Mouse (Mus musculus) neural tube, embryonic 14.5 days (tissue): ENCODE results near the gene Rabgef1. TPM values are rescaled to one million over a fixed set of nuclear protein-coding genes. Genes with fewer than 3 reads are reported as not detected.

Source experiments
- ATAC-seq: fragments of 200-750 bp; cut with Nextera tagmentation; 2 replicates; pipeline ENCODE4 v1.8.0; 2017; ENCODE audit warnings: low read depth, mild to moderate bottlenecking, moderate TSS enrichment, moderate library complexity
- H3K27ac ChIP-seq: fragments of 300-500 bp; sonication (generic); 2 replicates; pipeline ENCODE4 v1.5.1; 2014; ENCODE audit warnings: low read depth, mild to moderate bottlenecking, control low read depth, low read length, moderate library complexity, mixed read lengths
- H3K27me3 ChIP-seq: fragments of 300-500 bp; sonication (generic); 2 replicates; pipeline ENCODE4 v1.6.1; 2014; ENCODE audit warnings: low read length; ENCODE audit not compliant: control insufficient read depth, insufficient read depth
- H3K36me3 ChIP-seq: fragments of 300-500 bp; sonication (generic); 2 replicates; pipeline ENCODE4 v1.6.1; 2014; ENCODE audit warnings: low read length, mixed read lengths; ENCODE audit not compliant: control insufficient read depth, insufficient read depth
- H3K4me1 ChIP-seq: fragments of 300-500 bp; sonication (generic); 2 replicates; pipeline ENCODE4 v1.6.1; 2014; ENCODE audit warnings: low read length; ENCODE audit not compliant: control insufficient read depth, insufficient read depth
- H3K4me2 ChIP-seq: fragments of 300-500 bp; sonication (generic); 2 replicates; pipeline ENCODE4 v1.6.1; 2014; ENCODE audit warnings: mild to moderate bottlenecking, low read depth, low read length, control low read depth
- H3K4me3 ChIP-seq: fragments of 300-500 bp; sonication (generic); 2 replicates; pipeline ENCODE4 v1.5.1; 2014; ENCODE audit warnings: low read depth, low read length, control low read depth, mixed read lengths
- H3K9ac ChIP-seq: fragments of 300-500 bp; sonication (generic); replicated peaks from 2 replicates; pipeline ENCODE4 v1.6.1; 2014; ENCODE audit warnings: low read depth, mild to moderate bottlenecking, control low read depth, low read length, mixed read lengths
- H3K9me3 ChIP-seq: fragments of 300-500 bp; sonication (generic); 2 replicates; pipeline ENCODE4 v1.6.1; 2016; ENCODE audit warnings: low read length; ENCODE audit not compliant: control insufficient read depth
- WGBS: fragments of 180-500 bp; shearing (Covaris S2); extraction: QIAGEN DNeasy Blood & Tissue Kit; methylation state at CpG from one replicate; pipeline ENCODE4 v1.1.7; 2014; 5-methylcytosine and 5-hydroxymethylcytosine counted together
- polyA plus RNA-seq: library from polyadenylated mRNA; unstranded; fragments of >200 nt; fragmentation: Nextera tagmentation; extraction: Ambion mirVana; gene quantifications from 2 replicates; pipeline ENCODE4 v1.2.1, GENCODE M21; 2014

Gene Rabgef1
- polyA plus RNA-seq, 1 experiment from 2014 or later: 41.1 TPM

GRCm38 (mm10) chr5:130184193-130184856 is 12.7 kb downstream of the Rabgef1 start:
- Histone ChIP-seq H3K4me3 (no peak overlapping the region), H3K27ac (no peak overlapping the region), H3K4me1 (0 out of 2 replicates have a peak, but pooled peaks cover 3% of the 10 kb centered on the region), H3K9me3 (no peaks in the 10 kb centered on the region), H3K4me2 (no peak overlapping the region), H3K9ac (no peak overlapping the region), H3K27me3 (no peaks in the 10 kb centered on the region), H3K36me3 (no peaks in the 10 kb centered on the region)
- 88% methylated on average over 9 of the region's 9 CpGs for WGBS
- ATAC-seq: no peak

- Histone ChIP-seq H3K4me2 (no peak overlapping the region), H3K4me3 (no peak overlapping the region), H3K36me3 (no peaks in the 10 kb centered on the region; the same call in 1 of the 2 replicates), H3K9me3 (no peaks in the 10 kb centered on the region), H3K27me3 (no peaks in the 10 kb centered on the region), H3K4me1 (0 out of 2 replicates have a peak, but pooled peaks cover 3% of the 10 kb centered on the region), H3K9ac (no peak overlapping the region), H3K27ac (no peak overlapping the region)
- ATAC-seq: no peak
- WGBS: 92% methylated on average over 6 of the region's 6 CpGs
Observed at GRCm38 (mm10) chr5:130185312-130185711, 13.7 kb downstream of the Rabgef1 start.

- no peak for ATAC-seq
- Histone ChIP-seq H3K4me2 (no peak overlapping the region), H3K4me3 (no peak overlapping the region), H3K4me1 (0 out of 2 replicates have a peak, but pooled peaks cover 3% of the 10 kb centered on the region), H3K9ac (no peak overlapping the region), H3K36me3 (peaks cover 11% of the 10 kb centered on the region), H3K9me3 (no peaks in the 10 kb centered on the region), H3K27ac (no peak overlapping the region), H3K27me3 (no peaks in the 10 kb centered on the region)
- WGBS: 47% methylated on average over 7 of the region's 7 CpGs
Observed at GRCm38 (mm10) chr5:130187383-130187782, 15.8 kb downstream of the Rabgef1 start.

GRCm38 (mm10) chr5:130190909-130191308 is 19.3 kb downstream of the Rabgef1 start:
- Histone ChIP-seq H3K4me1 (0 out of 2 replicates have a peak, but pooled peaks cover 3% of the 10 kb centered on the region), H3K9me3 (no peaks in the 10 kb centered on the region), H3K36me3 (peaks cover 15% of the 10 kb centered on the region), H3K27ac (no peak overlapping the region), H3K4me2 (no peak overlapping the region), H3K9ac (no peak overlapping the region), H3K27me3 (no peaks in the 10 kb centered on the region), H3K4me3 (no peak overlapping the region)
- no peak for ATAC-seq
- WGBS: 95% methylated on average over 6 of the region's 6 CpGs

DNA sequence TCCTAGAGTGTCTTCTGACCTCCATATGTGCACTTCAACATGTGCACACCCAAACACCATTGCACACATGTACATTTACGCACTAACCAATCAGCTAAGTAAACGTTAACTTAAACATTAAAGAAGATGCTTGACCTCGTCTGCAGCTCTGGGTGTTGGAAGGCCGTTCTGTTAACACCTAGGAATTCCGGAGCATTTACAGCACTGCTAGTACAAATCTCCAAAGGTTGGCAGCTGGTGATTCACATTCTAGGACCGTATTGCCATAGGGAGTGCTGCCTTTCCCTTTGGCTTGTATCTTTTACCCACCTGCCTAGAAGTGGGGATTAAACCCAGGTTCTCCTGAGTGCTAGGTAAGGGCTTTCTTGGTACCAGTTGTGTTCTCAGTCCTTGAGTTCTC is 20.3 kb downstream of the Rabgef1 start:
- Histone ChIP-seq H3K27ac (no peak overlapping the region), H3K27me3 (no peaks in the 10 kb centered on the region), H3K9ac (no peak overlapping the region), H3K4me2 (no peak overlapping the region), H3K4me3 (no peak overlapping the region), H3K4me1 (0 out of 2 replicates have a peak, but pooled peaks cover 3% of the 10 kb centered on the region), H3K9me3 (no peaks in the 10 kb centered on the region), H3K36me3 (peaks cover 15% of the 10 kb centered on the region)
- 89% methylated on average over 6 of the region's 6 CpGs for WGBS
- ATAC-seq: no peak

GRCm38 (mm10) chr5:130192356-130192944 is 20.9 kb downstream of the Rabgef1 start:
- ATAC-seq: no peak
- Histone ChIP-seq H3K4me3 (no peak overlapping the region), H3K27ac (no peak overlapping the region), H3K27me3 (no peaks in the 10 kb centered on the region), H3K4me2 (no peak overlapping the region), H3K36me3 (peaks cover 20% of the 10 kb centered on the region), H3K4me1 (0 out of 2 replicates have a peak, but pooled peaks cover under 1% of the 10 kb centered on the region), H3K9ac (no peak overlapping the region), H3K9me3 (no peaks in the 10 kb centered on the region)
- WGBS: 89% methylated on average over 2 of the region's 2 CpGs

- H3K9me3 ChIP-seq: no peaks in the 10 kb centered on the region
- no peaks in the 10 kb centered on the region for H3K27me3 ChIP-seq
- no peak overlapping the region for H3K4me3 ChIP-seq
- H3K36me3 ChIP-seq: peaks cover 31% of the 10 kb centered on the region
- 86% methylated on average over 3 of the region's 3 CpGs for WGBS
- no peak overlapping the region for H3K9ac ChIP-seq
- no peaks in the 10 kb centered on the region for H3K4me1 ChIP-seq
- H3K4me2 ChIP-seq: no peak overlapping the region
- no peak for ATAC-seq
- no peak overlapping the region for H3K27ac ChIP-seq
Observed at GRCm38 (mm10) chr5:130193760-130194159, 22.2 kb downstream of the Rabgef1 start.

GRCm38 (mm10) chr5:130196307-130196706 is 24.7 kb downstream of the Rabgef1 start:
- no peak overlapping the region for H3K9ac ChIP-seq
- no peak overlapping the region for H3K4me2 ChIP-seq
- no peaks in the 10 kb centered on the region for H3K4me1 ChIP-seq
- H3K4me3 ChIP-seq: no peak overlapping the region
- 58% methylated on average over 1 of the region's 1 CpGs for WGBS
- H3K27ac ChIP-seq: no peak overlapping the region
- no peak for ATAC-seq
- no peaks in the 10 kb centered on the region for H3K27me3 ChIP-seq
- peaks cover 27% of the 10 kb centered on the region for H3K36me3 ChIP-seq
- no peaks in the 10 kb centered on the region for H3K9me3 ChIP-seq

DNA sequence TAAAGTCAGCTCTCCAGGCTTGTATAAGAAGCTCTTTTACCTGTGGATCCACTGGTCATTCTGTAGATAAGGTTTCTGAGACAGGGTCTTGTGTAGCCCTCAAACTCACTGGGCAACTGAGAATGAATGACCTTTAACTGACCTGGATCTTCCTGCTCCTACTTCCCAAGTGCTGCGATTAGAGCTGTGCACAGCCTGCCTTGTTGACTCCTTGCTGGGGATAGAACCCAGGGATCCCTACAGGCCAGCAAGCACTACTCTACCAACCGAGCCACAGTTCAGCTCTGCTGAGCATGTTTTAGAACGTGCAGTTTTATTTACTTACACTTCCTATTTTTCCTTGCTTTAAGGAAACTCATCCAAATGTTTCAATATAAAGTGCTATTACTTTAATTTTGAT is 25.9 kb downstream of the Rabgef1 start:
- Histone ChIP-seq H3K27ac (no peak overlapping the region), H3K9ac (no peak overlapping the region), H3K9me3 (no peaks in the 10 kb centered on the region), H3K36me3 (peaks cover 21% of the 10 kb centered on the region), H3K4me1 (no peaks in the 10 kb centered on the region), H3K4me2 (no peak overlapping the region), H3K4me3 (no peak overlapping the region), H3K27me3 (no peaks in the 10 kb centered on the region)
- ATAC-seq: no peak
- 88% methylated on average over 3 of the region's 3 CpGs for WGBS
